Mouse (Mus musculus) stomach, embryonic 16.5 days (tissue): ENCODE results near the gene Adamts17. TPM values are rescaled to one million over a fixed set of nuclear protein-coding genes. Genes with fewer than 3 reads are reported as not detected.

Source experiments
- ATAC-seq: fragments of 200-750 bp; cut with Nextera tagmentation; 2 replicates; pipeline ENCODE4 v1.8.0; 2017; ENCODE audit warnings: moderate number of reproducible peaks, moderate TSS enrichment; ENCODE audit not compliant: insufficient read depth, low FRiP score
- H3K27ac ChIP-seq: fragments of 300-500 bp; sonication (generic); 2 replicates; pipeline ENCODE4 v1.5.1; 2014; ENCODE audit warnings: low read length
- H3K27me3 ChIP-seq: fragments of 300-500 bp; sonication (generic); 2 replicates; pipeline ENCODE4 v1.6.1; 2014; ENCODE audit warnings: low read length, control low read depth, mixed read lengths; ENCODE audit not compliant: control insufficient read depth, insufficient read depth
- H3K36me3 ChIP-seq: fragments of 300-500 bp; sonication (generic); 2 replicates; pipeline ENCODE4 v1.6.1; 2014; ENCODE audit warnings: low read length; ENCODE audit not compliant: control insufficient read depth, insufficient read depth
- H3K4me1 ChIP-seq: fragments of 300-500 bp; sonication (generic); 2 replicates; pipeline ENCODE4 v1.6.1; 2014; ENCODE audit warnings: low read length, control low read depth, mixed read lengths; ENCODE audit not compliant: control insufficient read depth, insufficient read depth
- H3K4me2 ChIP-seq: fragments of 300-500 bp; sonication (generic); 2 replicates; pipeline ENCODE4 v1.6.1; 2014; ENCODE audit warnings: low read depth, low read length, mixed read lengths
- H3K4me3 ChIP-seq: fragments of 300-500 bp; sonication (generic); replicated peaks from 2 replicates; pipeline ENCODE4 v1.5.1; 2014; ENCODE audit warnings: mild to moderate bottlenecking, low read length
- H3K9ac ChIP-seq: fragments of 300-500 bp; sonication (generic); 2 replicates; pipeline ENCODE4 v1.6.1; 2014; ENCODE audit warnings: low read length
- H3K9me3 ChIP-seq: fragments of 300-500 bp; sonication (generic); replicated peaks from 2 replicates; pipeline ENCODE4 v1.6.1; 2016; ENCODE audit warnings: low read length, control low read depth; ENCODE audit not compliant: control insufficient read depth
- WGBS: fragments of 180-500 bp; shearing (Covaris S2); extraction: QIAGEN DNeasy Blood & Tissue Kit; methylation state at CpG from one replicate; pipeline ENCODE4 v1.1.7; 2014; 5-methylcytosine and 5-hydroxymethylcytosine counted together
- polyA plus RNA-seq: library from polyadenylated mRNA; unstranded; fragments of >200 nt; fragmentation: Nextera tagmentation; extraction: Ambion mirVana; gene quantifications from 2 replicates; pipeline ENCODE4 v1.2.1, GENCODE M21; 2015

The Adamts17 gene
- polyA plus RNA-seq, 1 experiment from 2014 or later = 5.3 TPM

GRCm38 (mm10) chr7:66967206-66967919 lies 127.8 kb downstream of the Adamts17 start:
- H3K4me2 ChIP-seq = no peak overlapping the region
- H3K9ac ChIP-seq = no peak overlapping the region
- H3K4me3 ChIP-seq = no peak overlapping the region
- no peaks in the 10 kb centered on the region for H3K9me3 ChIP-seq
- 69% methylated on average over 8 of the region's 8 CpGs for WGBS
- H3K27me3 ChIP-seq = no peaks in the 10 kb centered on the region
- ATAC-seq = peak; percentile 15; the same call in 1 of the 2 replicates
- H3K36me3 ChIP-seq = no peaks in the 10 kb centered on the region
- H3K27ac ChIP-seq = peak overlapping the region; percentile 70
- peaks cover 14% of the 10 kb centered on the region for H3K4me1 ChIP-seq

GRCm38 (mm10) chr7:66968661-66969060 lies 129.1 kb downstream of the Adamts17 start:
- no peak overlapping the region for H3K27ac ChIP-seq
- 55% methylated on average over 6 of the region's 6 CpGs for WGBS
- H3K4me3 ChIP-seq = no peak overlapping the region
- H3K9ac ChIP-seq = no peak overlapping the region
- no peaks in the 10 kb centered on the region for H3K27me3 ChIP-seq
- no peaks in the 10 kb centered on the region for H3K9me3 ChIP-seq
- no peaks in the 10 kb centered on the region for H3K36me3 ChIP-seq
- H3K4me2 ChIP-seq = no peak overlapping the region
- H3K4me1 ChIP-seq = peaks cover 11% of the 10 kb centered on the region
- ATAC-seq = no peak

DNA sequence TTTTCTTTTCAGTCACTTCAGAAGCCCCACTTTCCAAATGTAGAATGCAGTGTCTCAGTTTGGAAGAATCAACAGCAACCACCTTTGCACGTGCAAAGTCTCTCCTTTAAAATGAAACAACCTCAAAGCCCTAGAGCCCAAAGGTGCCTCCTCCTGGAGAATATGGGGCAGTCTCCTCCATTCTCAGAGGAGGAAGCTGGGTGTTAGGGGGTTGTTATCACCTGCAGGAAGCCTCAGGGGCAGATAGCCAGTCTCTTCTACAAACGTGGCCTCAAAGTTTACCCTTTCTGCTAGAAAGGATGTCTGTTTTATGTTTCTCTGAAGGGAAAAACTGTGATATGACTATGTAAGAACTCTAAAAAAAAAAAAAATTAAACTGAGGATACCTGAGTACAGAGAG lies 129.7 kb downstream of the Adamts17 start:
- no peak overlapping the region for H3K27ac ChIP-seq
- 38% methylated on average over 2 of the region's 2 CpGs for WGBS

DNA sequence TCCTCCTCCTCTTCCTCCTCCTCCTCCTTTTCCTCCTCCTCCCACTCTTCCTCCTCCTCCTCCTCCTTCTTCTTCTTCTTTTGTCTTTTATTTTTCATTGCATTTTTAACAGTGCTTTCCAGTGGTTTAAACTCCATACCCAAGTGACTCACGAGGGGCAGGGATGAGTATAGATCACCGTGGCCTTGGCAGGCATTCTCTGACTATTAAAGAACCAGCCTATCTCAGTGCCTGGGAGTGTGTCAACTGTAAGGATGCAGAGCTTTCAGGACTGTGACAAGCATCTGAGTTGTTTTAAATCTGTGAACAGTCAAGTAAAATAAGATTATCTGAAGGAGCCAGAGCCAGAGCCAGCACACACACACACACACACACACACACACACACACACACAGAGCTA lies 130.7 kb downstream of the Adamts17 start:
- no peak overlapping the region for H3K9ac ChIP-seq
- H3K4me2 ChIP-seq = no peak overlapping the region
- 64% methylated on average over 2 of the region's 2 CpGs for WGBS
- H3K36me3 ChIP-seq = no peaks in the 10 kb centered on the region
- H3K4me3 ChIP-seq = no peak overlapping the region
- H3K4me1 ChIP-seq = peaks cover 10% of the 10 kb centered on the region
- no peak overlapping the region for H3K27ac ChIP-seq
- H3K9me3 ChIP-seq = no peaks in the 10 kb centered on the region
- no peaks in the 10 kb centered on the region for H3K27me3 ChIP-seq
- no peak for ATAC-seq

More for the DNA sequence above, 129.7 kb downstream of the Adamts17 start:
- Histone ChIP-seq H3K4me3 (no peak overlapping the region), H3K4me2 (no peak overlapping the region), H3K9me3 (no peaks in the 10 kb centered on the region), H3K36me3 (no peaks in the 10 kb centered on the region), H3K9ac (no peak overlapping the region), H3K27me3 (no peaks in the 10 kb centered on the region), H3K4me1 (peaks cover 10% of the 10 kb centered on the region)
- no peak for ATAC-seq

DNA sequence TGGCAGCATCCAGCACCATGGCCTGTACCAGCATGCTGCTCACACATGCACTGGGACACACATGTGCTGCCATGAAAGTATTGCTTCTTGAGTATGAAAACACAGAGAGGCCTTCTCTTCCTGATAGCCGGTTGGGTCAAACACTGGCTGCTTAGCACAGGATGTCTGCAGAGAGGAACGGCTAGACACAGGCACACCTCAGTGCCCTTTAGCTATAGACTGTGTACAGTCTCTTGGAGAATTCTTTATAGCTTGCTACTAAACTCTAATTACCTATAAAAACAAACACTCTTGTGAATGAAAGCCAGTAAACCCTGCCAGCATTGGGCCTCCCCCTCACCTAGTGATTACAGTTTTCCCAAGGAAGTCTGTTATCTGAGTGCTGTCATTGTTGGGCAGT lies 131.4 kb downstream of the Adamts17 start:
- Histone ChIP-seq H3K27ac (no peak overlapping the region), H3K4me2 (no peak overlapping the region), H3K4me1 (peaks cover 10% of the 10 kb centered on the region), H3K9ac (no peak overlapping the region), H3K9me3 (no peaks in the 10 kb centered on the region), H3K4me3 (no peak overlapping the region), H3K27me3 (no peaks in the 10 kb centered on the region), H3K36me3 (no peaks in the 10 kb centered on the region)
- ATAC-seq = no peak
- WGBS = 56% methylated on average over 2 of the region's 2 CpGs

DNA sequence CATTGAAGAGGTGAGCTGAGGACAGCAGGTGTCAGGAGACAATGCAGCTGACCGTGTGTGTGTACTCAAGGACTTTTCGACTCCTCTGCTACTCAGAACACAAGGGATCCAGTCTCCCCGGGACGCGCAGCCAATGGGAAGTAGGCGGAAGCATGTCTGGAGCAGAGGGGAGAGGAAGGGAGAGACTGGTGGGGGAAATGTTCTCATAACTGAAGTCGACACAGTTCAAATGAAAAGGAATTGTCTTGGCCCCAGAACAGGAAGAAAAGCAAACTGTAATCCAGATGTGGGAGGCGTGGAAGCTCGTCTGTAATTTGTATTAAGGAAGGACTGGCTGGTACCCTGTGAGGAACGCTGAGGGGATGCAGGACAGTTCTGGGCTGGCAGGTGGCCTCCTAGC lies 135.3 kb downstream of the Adamts17 start:
- Histone ChIP-seq H3K9me3 (no peaks in the 10 kb centered on the region), H3K4me2 (no peak overlapping the region), H3K4me3 (no peak overlapping the region), H3K9ac (no peak overlapping the region), H3K4me1 (no peaks in the 10 kb centered on the region), H3K27ac (no peak overlapping the region), H3K36me3 (no peaks in the 10 kb centered on the region), H3K27me3 (no peaks in the 10 kb centered on the region)
- WGBS = 52% methylated on average over 10 of the region's 10 CpGs
- ATAC-seq = 0 out of 2 replicates have a peak, but pooled peaks have one; percentile 29

DNA sequence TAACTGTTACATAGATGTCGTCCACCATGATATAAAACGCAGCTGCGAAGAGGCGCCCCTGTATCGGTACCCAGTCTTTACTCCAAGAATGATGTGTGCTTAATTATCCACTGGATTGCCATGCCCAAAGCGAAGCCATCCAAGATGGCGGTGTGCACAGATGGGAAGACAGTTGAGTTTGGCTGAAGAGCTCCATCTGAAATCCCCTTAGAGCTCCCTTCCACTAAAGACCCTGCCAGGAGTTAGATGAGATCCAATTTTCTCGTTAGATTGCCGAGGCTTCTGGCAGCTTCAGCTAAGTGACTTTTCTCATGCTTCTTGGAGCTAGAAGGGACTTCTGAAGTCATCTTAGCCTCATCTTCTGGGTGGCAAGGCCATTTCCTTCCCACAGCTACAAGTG lies 136.8 kb downstream of the Adamts17 start:
- Histone ChIP-seq H3K27ac (no peak overlapping the region), H3K9ac (no peak overlapping the region), H3K4me2 (no peak overlapping the region), H3K9me3 (no peaks in the 10 kb centered on the region), H3K4me3 (no peak overlapping the region), H3K36me3 (no peaks in the 10 kb centered on the region), H3K27me3 (no peaks in the 10 kb centered on the region), H3K4me1 (no peaks in the 10 kb centered on the region)
- WGBS = 93% methylated on average over 9 of the region's 9 CpGs
- ATAC-seq = no peak

- H3K4me2 ChIP-seq = no peak overlapping the region
- ATAC-seq = no peak
- no peaks in the 10 kb centered on the region for H3K4me1 ChIP-seq
- no peak overlapping the region for H3K9ac ChIP-seq
- whole genome bisulfite sequencing = 80% methylated on average over 6 of the region's 6 CpGs
- no peak overlapping the region for H3K27ac ChIP-seq
- no peaks in the 10 kb centered on the region for H3K36me3 ChIP-seq
- no peak overlapping the region for H3K4me3 ChIP-seq
- H3K9me3 ChIP-seq = no peaks in the 10 kb centered on the region
- H3K27me3 ChIP-seq = no peaks in the 10 kb centered on the region
These were observed 142.1 kb downstream of the Adamts17 start for GRCm38 (mm10) chr7:66981591-66981990.

DNA sequence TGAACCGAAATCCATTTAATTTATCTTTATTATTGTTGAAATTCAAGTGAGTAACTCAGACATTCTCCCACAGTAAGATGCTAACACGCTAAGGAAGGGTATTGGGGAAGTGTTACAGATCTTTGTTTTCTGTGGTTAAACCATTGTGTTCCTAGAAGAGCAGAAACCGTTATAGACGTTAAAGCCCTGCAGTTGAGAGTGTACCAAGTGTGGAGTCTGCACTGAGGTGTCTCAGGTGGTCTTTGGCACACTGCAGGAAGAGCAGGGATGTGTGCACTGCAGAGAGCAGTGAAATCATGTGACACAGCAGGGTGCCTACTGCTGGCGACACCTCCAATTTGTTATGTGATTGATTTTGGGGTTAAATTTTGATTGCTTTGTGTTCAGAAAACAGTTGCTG lies 142.5 kb downstream of the Adamts17 start:
- Histone ChIP-seq H3K27me3 (no peaks in the 10 kb centered on the region), H3K9ac (no peak overlapping the region), H3K4me2 (no peak overlapping the region), H3K4me1 (no peaks in the 10 kb centered on the region), H3K4me3 (no peak overlapping the region), H3K36me3 (no peaks in the 10 kb centered on the region), H3K9me3 (no peaks in the 10 kb centered on the region), H3K27ac (no peak overlapping the region)
- no peak for ATAC-seq
- WGBS = 80% methylated on average over 5 of the region's 5 CpGs
